Mouse (Mus musculus): ENCODE measurements at regions not wholly inside any gene's neighbourhood (a gene's known extent, or its start where the extent isn't known, plus 50 kb on each side); places are given as distances from the start of the nearest gene placed in this dataset.

- 64% methylated on average over 3 of the region's 3 CpGs for WGBS
- Histone ChIP-seq H3K9me3 (replicated peaks; ENCODE audit: control insufficient read depth, low read length) (no peaks in the 10 kb centered on the region), H3K27me3 (ENCODE audit: control insufficient read depth, insufficient read depth, low read length) (no peaks in the 10 kb centered on the region), H3K27ac (ENCODE audit: low read length) (no peak overlapping the region), H3K4me2 (ENCODE audit: low read depth, low read length) (no peak overlapping the region), H3K36me3 (ENCODE audit: control insufficient read depth, insufficient read depth, low read length) (no peaks in the 10 kb centered on the region), H3K4me3 (replicated peaks; ENCODE audit: low read length) (no peak overlapping the region), H3K4me1 (ENCODE audit: control insufficient read depth, insufficient read depth, low read length) (no peaks in the 10 kb centered on the region; the same call in 1 of the 2 replicates), H3K9ac (ENCODE audit: low read length) (no peak overlapping the region)
- no peak for ATAC-seq (ENCODE audit: insufficient read depth, low FRiP score)
Observed at GRCm38 (mm10) chr2:11960777-11961176, 183.1 kb downstream of the Ankrd16 start.

DNA sequence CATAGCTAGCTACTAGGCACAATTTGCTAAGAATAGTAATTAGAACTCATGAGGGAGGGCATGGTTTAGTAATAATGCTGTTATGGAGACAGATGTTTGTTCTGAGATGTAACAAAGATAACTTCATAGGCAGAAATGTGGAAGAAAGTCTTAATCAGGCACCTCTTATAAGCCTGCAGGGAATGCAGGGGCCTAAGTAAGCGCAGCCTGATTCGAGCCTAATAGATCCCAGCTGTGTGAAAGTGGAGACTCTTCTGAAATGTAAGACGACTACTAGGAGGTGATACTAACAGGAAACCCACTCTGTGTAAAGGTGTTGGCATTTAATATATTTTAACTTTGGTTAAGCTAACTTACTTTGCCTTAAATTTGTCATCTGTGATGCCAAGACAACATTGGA is 187.7 kb downstream of the Ankrd16 start:
- no peaks in the 10 kb centered on the region for H3K9me3 ChIP-seq (replicated peaks; ENCODE audit: control insufficient read depth, low read length)
- H3K36me3 ChIP-seq (ENCODE audit: control insufficient read depth, insufficient read depth, low read length) = no peaks in the 10 kb centered on the region
- WGBS = 25% methylated on average over 3 of the region's 3 CpGs
- no peak overlapping the region for H3K4me3 ChIP-seq (replicated peaks; ENCODE audit: low read length)
- H3K27ac ChIP-seq (ENCODE audit: low read length) = no peak overlapping the region
- H3K4me1 ChIP-seq (ENCODE audit: control insufficient read depth, insufficient read depth, low read length) = no peaks in the 10 kb centered on the region; the same call in 1 of the 2 replicates
- ATAC-seq (ENCODE audit: insufficient read depth, low FRiP score) = no peak
- H3K9ac ChIP-seq (ENCODE audit: low read length) = no peak overlapping the region
- H3K4me2 ChIP-seq (ENCODE audit: low read depth, low read length) = no peak overlapping the region
- H3K27me3 ChIP-seq (ENCODE audit: control insufficient read depth, insufficient read depth, low read length) = no peaks in the 10 kb centered on the region

DNA sequence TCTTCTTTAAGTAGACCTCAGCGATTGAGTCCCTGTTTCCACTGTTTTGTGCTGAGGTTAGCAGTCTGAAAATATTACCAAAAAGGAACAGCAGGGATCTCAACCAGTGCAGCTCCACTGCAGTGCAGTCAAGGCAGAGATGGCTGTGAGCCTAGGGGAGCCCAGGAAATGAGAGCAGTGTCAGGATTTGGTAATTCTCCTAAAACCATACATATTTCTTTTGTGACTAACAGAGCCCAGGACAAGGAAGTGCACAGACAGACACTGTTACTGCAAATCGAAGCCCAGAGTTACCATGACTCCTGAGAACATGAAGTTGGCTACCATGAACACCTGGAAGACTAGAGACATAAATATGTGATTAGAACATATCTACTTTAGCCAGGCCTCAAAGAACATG is 189.3 kb downstream of the Ankrd16 start:
- no peaks in the 10 kb centered on the region for H3K27me3 ChIP-seq (ENCODE audit: control insufficient read depth, insufficient read depth, low read length)
- 74% methylated on average over 2 of the region's 2 CpGs for WGBS
- ATAC-seq (ENCODE audit: insufficient read depth, low FRiP score) = no peak
- no peak overlapping the region for H3K27ac ChIP-seq (ENCODE audit: low read length)
- H3K9ac ChIP-seq (ENCODE audit: low read length) = no peak overlapping the region
- no peaks in the 10 kb centered on the region; the same call in 1 of the 2 replicates for H3K4me1 ChIP-seq (ENCODE audit: control insufficient read depth, insufficient read depth, low read length)
- H3K36me3 ChIP-seq (ENCODE audit: control insufficient read depth, insufficient read depth, low read length) = no peaks in the 10 kb centered on the region
- H3K9me3 ChIP-seq (replicated peaks; ENCODE audit: control insufficient read depth, low read length) = no peaks in the 10 kb centered on the region
- H3K4me2 ChIP-seq (ENCODE audit: low read depth, low read length) = no peak overlapping the region
- no peak overlapping the region for H3K4me3 ChIP-seq (replicated peaks; ENCODE audit: low read length)

- Histone ChIP-seq H3K9me3 (replicated peaks; ENCODE audit: control insufficient read depth, low read length) (no peaks in the 10 kb centered on the region), H3K27me3 (ENCODE audit: control insufficient read depth, insufficient read depth, low read length) (no peaks in the 10 kb centered on the region), H3K36me3 (ENCODE audit: control insufficient read depth, insufficient read depth, low read length) (no peaks in the 10 kb centered on the region), H3K4me1 (ENCODE audit: control insufficient read depth, insufficient read depth, low read length) (no peaks in the 10 kb centered on the region), H3K4me3 (replicated peaks; ENCODE audit: low read length) (no peak overlapping the region), H3K9ac (ENCODE audit: low read length) (no peak overlapping the region), H3K4me2 (ENCODE audit: low read depth, low read length) (no peak overlapping the region), H3K27ac (ENCODE audit: low read length) (no peak overlapping the region)
- ATAC-seq (ENCODE audit: insufficient read depth, low FRiP score) = no peak
- WGBS = 84% methylated on average over 5 of the region's 5 CpGs
Observed at GRCm38 (mm10) chr2:11971972-11972371, 194.3 kb downstream of the Ankrd16 start.

GRCm38 (mm10) chr2:12001938-12002899 is 224.5 kb downstream of the Ankrd16 start:
- H3K27ac ChIP-seq (ENCODE audit: low read length) = no peak overlapping the region
- H3K9me3 ChIP-seq (replicated peaks; ENCODE audit: control insufficient read depth, low read length) = no peaks in the 10 kb centered on the region
- H3K9ac ChIP-seq (ENCODE audit: low read length) = no peak overlapping the region
- 27% methylated on average over 24 of the region's 24 CpGs for WGBS
- H3K36me3 ChIP-seq (ENCODE audit: control insufficient read depth, insufficient read depth, low read length) = no peaks in the 10 kb centered on the region
- H3K4me3 ChIP-seq (replicated peaks; ENCODE audit: low read length) = no peak overlapping the region
- H3K27me3 ChIP-seq (ENCODE audit: control insufficient read depth, insufficient read depth, low read length) = no peaks in the 10 kb centered on the region
- ATAC-seq (ENCODE audit: insufficient read depth, low FRiP score) = no peak
- H3K4me2 ChIP-seq (ENCODE audit: low read depth, low read length) = no peak overlapping the region
- H3K4me1 ChIP-seq (ENCODE audit: control insufficient read depth, insufficient read depth, low read length) = no peaks in the 10 kb centered on the region

- H3K27me3 ChIP-seq (ENCODE audit: control insufficient read depth, insufficient read depth, low read length) = no peaks in the 10 kb centered on the region
- H3K4me1 ChIP-seq (ENCODE audit: control insufficient read depth, insufficient read depth, low read length) = no peaks in the 10 kb centered on the region
- whole genome bisulfite sequencing = 16% methylated on average over 4 of the region's 4 CpGs
- H3K4me2 ChIP-seq (ENCODE audit: low read depth, low read length) = no peak overlapping the region
- no peaks in the 10 kb centered on the region for H3K9me3 ChIP-seq (replicated peaks; ENCODE audit: control insufficient read depth, low read length)
- H3K27ac ChIP-seq (ENCODE audit: low read length) = no peak overlapping the region
- H3K4me3 ChIP-seq (replicated peaks; ENCODE audit: low read length) = no peak overlapping the region
- no peak overlapping the region for H3K9ac ChIP-seq (ENCODE audit: low read length)
- no peak for ATAC-seq (ENCODE audit: insufficient read depth, low FRiP score)
- H3K36me3 ChIP-seq (ENCODE audit: control insufficient read depth, insufficient read depth, low read length) = no peaks in the 10 kb centered on the region
Observed at GRCm38 (mm10) chr2:12004330-12004729, 226.7 kb downstream of the Ankrd16 start.

DNA sequence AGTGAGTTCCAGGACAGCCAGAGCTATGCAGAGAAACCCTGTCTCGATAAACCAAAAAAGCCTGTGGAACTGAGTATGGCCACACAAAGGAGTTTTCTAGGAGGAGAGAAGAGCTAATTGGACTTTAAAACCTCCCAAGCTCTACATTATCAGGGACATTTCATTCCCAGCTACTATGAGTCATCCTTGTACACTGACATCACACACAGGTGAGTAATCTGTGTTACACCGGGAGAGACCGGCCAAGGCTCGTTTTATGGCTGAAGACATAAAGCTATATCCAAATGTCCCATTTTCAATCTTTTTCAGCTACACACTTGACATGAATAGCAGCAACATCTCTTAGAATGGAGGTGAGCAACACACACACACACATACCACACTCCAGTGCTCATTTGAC is 229.5 kb downstream of the Ankrd16 start:
- no peaks in the 10 kb centered on the region for H3K36me3 ChIP-seq (ENCODE audit: control insufficient read depth, insufficient read depth, low read length)
- 78% methylated on average over 4 of the region's 4 CpGs for WGBS
- no peak overlapping the region for H3K4me2 ChIP-seq (ENCODE audit: low read depth, low read length)
- no peak for ATAC-seq (ENCODE audit: insufficient read depth, low FRiP score)
- no peak overlapping the region for H3K9ac ChIP-seq (ENCODE audit: low read length)
- H3K27me3 ChIP-seq (ENCODE audit: control insufficient read depth, insufficient read depth, low read length) = no peaks in the 10 kb centered on the region
- no peak overlapping the region for H3K27ac ChIP-seq (ENCODE audit: low read length)
- H3K4me1 ChIP-seq (ENCODE audit: control insufficient read depth, insufficient read depth, low read length) = no peaks in the 10 kb centered on the region
- no peaks in the 10 kb centered on the region for H3K9me3 ChIP-seq (replicated peaks; ENCODE audit: control insufficient read depth, low read length)
- no peak overlapping the region for H3K4me3 ChIP-seq (replicated peaks; ENCODE audit: low read length)

- H3K4me1 ChIP-seq (ENCODE audit: control insufficient read depth, insufficient read depth, low read length) = no peaks in the 10 kb centered on the region
- no peak for ATAC-seq (ENCODE audit: insufficient read depth, low FRiP score)
- no peak overlapping the region for H3K4me3 ChIP-seq (replicated peaks; ENCODE audit: low read length)
- no peaks in the 10 kb centered on the region for H3K27me3 ChIP-seq (ENCODE audit: control insufficient read depth, insufficient read depth, low read length)
- no peak overlapping the region for H3K9ac ChIP-seq (ENCODE audit: low read length)
- H3K9me3 ChIP-seq (replicated peaks; ENCODE audit: control insufficient read depth, low read length) = no peaks in the 10 kb centered on the region
- H3K27ac ChIP-seq (ENCODE audit: low read length) = no peak overlapping the region
- no peaks in the 10 kb centered on the region for H3K36me3 ChIP-seq (ENCODE audit: control insufficient read depth, insufficient read depth, low read length)
- WGBS = 22% methylated on average over 3 of the region's 3 CpGs
- no peak overlapping the region for H3K4me2 ChIP-seq (ENCODE audit: low read depth, low read length)
Observed at GRCm38 (mm10) chr2:12011441-12011840, 233.8 kb downstream of the Ankrd16 start.

DNA sequence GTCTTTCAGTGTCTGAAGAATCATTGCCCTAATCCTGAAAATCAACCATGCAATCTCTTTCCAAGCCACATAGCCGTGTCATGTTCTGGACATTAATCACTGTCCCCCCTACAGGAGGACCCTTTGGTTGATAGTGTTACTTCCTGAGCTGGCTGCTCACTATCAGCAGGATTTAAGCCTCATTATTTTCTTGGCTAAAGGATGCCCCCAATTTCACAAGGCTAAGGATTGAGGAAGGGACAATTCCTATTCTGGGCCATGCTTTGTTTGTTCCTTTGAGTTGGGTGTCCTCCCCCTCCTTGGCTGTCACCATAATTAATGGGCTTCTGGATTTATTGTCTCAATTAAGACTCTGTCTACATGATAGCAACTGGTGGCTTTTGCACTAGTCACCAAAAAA is 241.9 kb downstream of the Ankrd16 start:
- no peak for ATAC-seq (ENCODE audit: insufficient read depth, low FRiP score)
- Histone ChIP-seq H3K36me3 (ENCODE audit: control insufficient read depth, insufficient read depth, low read length) (no peaks in the 10 kb centered on the region), H3K4me2 (ENCODE audit: low read depth, low read length) (no peak overlapping the region), H3K9ac (ENCODE audit: low read length) (no peak overlapping the region), H3K9me3 (replicated peaks; ENCODE audit: control insufficient read depth, low read length) (no peaks in the 10 kb centered on the region), H3K27me3 (ENCODE audit: control insufficient read depth, insufficient read depth, low read length) (no peaks in the 10 kb centered on the region), H3K4me1 (ENCODE audit: control insufficient read depth, insufficient read depth, low read length) (no peaks in the 10 kb centered on the region; the same call in 1 of the 2 replicates), H3K4me3 (replicated peaks; ENCODE audit: low read length) (no peak overlapping the region), H3K27ac (ENCODE audit: low read length) (no peak overlapping the region)
- 22% methylated on average over 1 of the region's 1 CpGs for WGBS

All from stomach, embryonic 16.5 days (tissue).